Mouse (Mus musculus) heart, embryonic 11.5 days (tissue): ENCODE results near the gene H2bfm. TPM values are rescaled to one million over a fixed set of nuclear protein-coding genes. Genes with fewer than 3 reads are reported as not detected.
A peak's percentile ranks its signal among the peaks of the same experiment; 100 is the strongest.

ENCODE experiments used
- ATAC-seq: fragments of 200-750 bp; cut with Nextera tagmentation; replicated peaks from 2 replicates; pipeline ENCODE4 v1.8.0; 2017; ENCODE audit warnings: moderate library complexity; ENCODE audit not compliant: insufficient number of reproducible peaks, low FRiP score, low TSS enrichment
- H3K27ac ChIP-seq: fragments of 300-500 bp; sonication (generic); 2 replicates; pipeline ENCODE4 v1.5.1; 2014; ENCODE audit warnings: mild to moderate bottlenecking, low read depth, low read length
- H3K27me3 ChIP-seq: fragments of 300-500 bp; sonication (generic); 2 replicates; pipeline ENCODE4 v1.6.1; 2014; ENCODE audit warnings: mild to moderate bottlenecking, low read length, mixed read lengths; ENCODE audit not compliant: control insufficient read depth, insufficient read depth
- H3K36me3 ChIP-seq: fragments of 300-500 bp; sonication (generic); 2 replicates; pipeline ENCODE4 v1.6.1; 2014; ENCODE audit warnings: mild to moderate bottlenecking, low read length, moderate library complexity, mixed read lengths; ENCODE audit not compliant: control insufficient read depth, insufficient read depth
- H3K4me1 ChIP-seq: fragments of 300-500 bp; sonication (generic); 2 replicates; pipeline ENCODE4 v1.6.1; 2014; ENCODE audit warnings: low read length; ENCODE audit not compliant: control insufficient read depth, insufficient read depth
- H3K4me2 ChIP-seq: fragments of 300-500 bp; sonication (generic); 2 replicates; pipeline ENCODE4 v1.6.1; 2014; ENCODE audit warnings: mild to moderate bottlenecking, moderate library complexity
- H3K4me3 ChIP-seq: fragments of 300-500 bp; sonication (generic); 2 replicates; pipeline ENCODE4 v1.5.1; 2014; ENCODE audit warnings: low read depth, low read length
- H3K9ac ChIP-seq: fragments of 300-500 bp; sonication (generic); 2 replicates; pipeline ENCODE4 v1.6.1; 2014; ENCODE audit warnings: mild to moderate bottlenecking, low read depth, low read length, moderate library complexity
- H3K9me3 ChIP-seq: fragments of 300-500 bp; sonication (generic); replicated peaks from 2 replicates; pipeline ENCODE4 v1.6.1; 2016; ENCODE audit warnings: low read length; ENCODE audit not compliant: control insufficient read depth
- WGBS: fragments of 180-500 bp; shearing (Covaris S2); extraction: QIAGEN DNeasy Blood & Tissue Kit; methylation state at CpG from one replicate; pipeline ENCODE4 v1.1.7; 2014; ENCODE audit not compliant: insufficient replicate concordance; 5-methylcytosine and 5-hydroxymethylcytosine counted together
- polyA plus RNA-seq: library from polyadenylated mRNA; unstranded; fragments of >200 nt; fragmentation: Nextera tagmentation; extraction: Ambion mirVana; gene quantifications from 2 replicates; pipeline ENCODE4 v1.2.1, GENCODE M21; 2014

H2bfm gene
- polyA plus RNA-seq, 1 experiment from 2014 or later = not detected

DNA sequence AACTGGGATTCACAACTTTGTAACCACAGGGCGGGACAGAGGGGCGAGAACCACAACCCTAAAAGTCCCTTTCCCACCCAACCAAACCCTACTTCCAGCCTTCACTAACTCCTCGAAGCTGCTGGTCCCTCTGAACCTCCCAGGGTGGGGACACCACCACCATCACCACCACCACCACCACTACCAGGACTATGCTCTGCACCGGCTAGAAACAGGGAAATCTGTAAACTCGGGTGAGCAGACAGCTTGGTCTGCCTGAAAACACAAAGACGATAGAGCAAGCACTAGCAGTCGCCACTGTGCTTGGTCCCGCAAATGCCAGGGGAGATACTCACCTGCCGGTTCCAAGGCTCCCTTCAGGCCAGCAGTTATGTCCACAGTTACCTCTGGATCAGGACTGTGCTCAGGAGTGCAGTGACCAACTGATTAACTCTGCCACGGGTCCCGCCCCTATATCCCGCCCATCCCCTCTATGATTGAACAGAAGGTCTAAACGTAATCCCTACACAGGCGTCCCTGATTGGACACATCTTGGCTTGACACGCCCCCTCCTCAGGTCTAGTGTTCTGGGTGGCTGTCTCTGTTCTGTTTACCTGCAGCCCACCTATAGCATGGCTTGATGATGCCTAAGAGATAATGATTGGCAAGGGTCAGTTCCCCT lies 49.4 kb downstream of the H2bfm start, which contains the start of the genes Tmsb15l and Tmsb15b1:
Tmsb15l (minus strand) TSS at position 446 of the 661 bp plus-strand sequence.
Tmsb15b1 (minus strand) TSS at position 451 of the 661 bp plus-strand sequence.
- Histone ChIP-seq H3K4me3 (peak within 1 kb of the TSS; percentile 42), H3K9ac (no peak within 1 kb of the TSS)

More for the DNA sequence above, 49.4 kb downstream of the H2bfm start, which contains the start of the genes Tmsb15l and Tmsb15b1:
- ATAC-seq = peak; percentile 97
- H3K27ac ChIP-seq = no peak within 1 kb of the TSS
- H3K27me3 ChIP-seq = no peaks in the 10 kb centered on the region
- H3K9me3 ChIP-seq = no peaks in the 10 kb centered on the region
- no peaks in the 10 kb centered on the region for H3K4me1 ChIP-seq
- peak within 1 kb of the TSS; percentile 60 for H3K4me2 ChIP-seq
- WGBS = 36% methylated on average over 15 of the region's 15 CpGs
- H3K36me3 ChIP-seq = no peaks in the 10 kb centered on the region

Other genes starting within 250 kb of the H2bfm start
- 7.3 and 7.6 TPM in 2 replicates for gene Tceal1, start 219.3 kb upstream of the H2bfm start, polyA plus RNA-seq
- 449 and 475 TPM in 2 replicates for gene Morf4l2, start 183.6 kb upstream of the H2bfm start, polyA plus RNA-seq
- 0.10 TPM in 1 of 2 replicates, not detected in the other for gene Glra4, start 147.2 kb upstream of the H2bfm start, polyA plus RNA-seq
- 8.1 and 8.5 TPM in 2 replicates for gene Plp1, start 104.7 kb upstream of the H2bfm start, polyA plus RNA-seq
- gene Rab9b, start 58.6 kb upstream of the H2bfm start, polyA plus RNA-seq = 0.14 and 0.32 TPM in 2 replicates
- 11.9 and 22.9 TPM in 2 replicates for gene Tmsb15b2, start 48.2 kb downstream of the H2bfm start, polyA plus RNA-seq
- gene Tmsb15l, start 49.5 kb downstream of the H2bfm start, polyA plus RNA-seq = 1.3 and 4.3 TPM in 2 replicates
- gene Tmsb15b1, start 49.5 kb downstream of the H2bfm start, polyA plus RNA-seq = 12.4 and 13.3 TPM in 2 replicates
- gene Zcchc18, start 65.8 kb downstream of the H2bfm start, polyA plus RNA-seq = 4.2 TPM in 2 replicates
- 4.9 and 5.5 TPM in 2 replicates for gene Slc25a53, start 111.0 kb downstream of the H2bfm start, polyA plus RNA-seq
- 7.6 and 7.9 TPM in 2 replicates for gene Fam199x, start 122.3 kb downstream of the H2bfm start, polyA plus RNA-seq
- gene Esx1, start 194.8 kb downstream of the H2bfm start, polyA plus RNA-seq = not detected in 2 replicates